Mouse (Mus musculus) adrenal gland, adult (tissue): ENCODE results near the gene Mical3.
A peak's percentile ranks its signal among the peaks of the same experiment; 100 is the strongest.

ENCODE experiments used
- DNase-seq, 2 experiments: peaks; one replicate each; pipeline ENCODE4 v3.0.0; 2022 to 2023; ENCODE audit warnings: low spot score in 1 of 2; ENCODE audit not compliant: inconsistent age in 2 of 2

Mical3 gene

DNA sequence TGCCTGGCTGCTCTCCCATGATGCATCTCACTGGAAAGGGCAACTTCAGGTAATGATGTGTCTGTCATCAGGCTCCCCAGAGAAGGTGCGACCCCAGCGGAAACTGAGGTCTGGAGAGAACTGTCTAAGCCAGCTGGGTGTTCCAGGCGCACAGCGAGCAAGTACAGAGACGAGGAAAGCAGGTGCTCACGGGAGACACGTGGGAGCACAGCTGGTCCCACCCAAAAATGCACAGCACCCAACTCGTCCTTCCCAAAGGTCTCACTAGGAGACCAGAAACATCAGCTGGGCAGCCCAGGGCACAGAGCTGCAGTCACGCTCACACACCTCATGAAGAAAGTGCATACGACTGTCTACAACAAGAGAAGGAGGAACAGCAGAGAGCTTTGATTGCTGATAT lies 43.7 kb downstream of the Mical3 start:
- DNase-seq, result peak in 1 of 2 experiments; percentile 49

DNA sequence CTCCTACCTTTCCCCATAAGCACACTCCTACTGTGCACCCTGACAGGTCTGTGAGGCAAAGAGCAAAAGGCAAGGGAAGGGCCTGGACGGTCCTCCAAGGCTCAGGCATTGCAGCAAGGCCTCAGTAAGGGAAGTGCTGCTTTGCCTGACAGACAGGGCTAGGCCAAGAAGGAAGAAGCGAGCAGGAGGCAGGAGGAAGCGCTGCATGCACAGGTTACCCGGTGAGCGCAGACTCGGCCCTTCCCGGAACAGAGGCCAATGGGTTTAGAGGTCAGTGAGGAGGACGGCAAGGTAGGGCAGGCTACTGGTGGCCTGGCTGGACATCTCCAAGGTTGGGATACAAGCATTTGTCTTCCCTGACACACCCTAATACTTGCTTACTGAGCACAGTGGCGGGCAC lies 44.6 kb downstream of the Mical3 start:
- peak in 1 of 2 experiments; percentile 31 for DNase-seq

DNA sequence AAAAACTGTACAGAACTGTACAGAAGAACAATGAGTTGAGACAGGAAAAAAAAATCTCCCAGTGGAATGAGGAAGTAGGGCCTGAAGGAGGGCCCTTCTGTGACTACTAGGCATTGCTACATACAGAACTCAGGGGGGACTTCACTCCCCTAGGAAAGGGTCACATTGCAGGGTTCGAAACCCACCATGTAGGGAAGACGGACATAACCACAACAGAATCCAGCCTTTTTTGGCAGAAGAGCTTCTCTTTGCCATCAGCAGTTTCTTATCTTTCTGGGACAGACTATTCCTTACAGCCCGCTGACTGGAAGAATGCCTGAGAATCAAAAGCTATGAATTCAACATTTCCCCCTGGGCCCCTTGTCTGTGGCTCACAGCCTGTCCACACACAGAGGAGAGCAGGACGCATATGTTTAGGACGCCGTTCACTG lies 46.7 kb downstream of the Mical3 start:
- no peak for DNase-seq

GRCm38 (mm10) chr6:121082094-121082473 lies 48.7 kb downstream of the Mical3 start:
- no peak for DNase-seq

GRCm38 (mm10) chr6:121081288-121082093 lies 49.3 kb downstream of the Mical3 start:
- DNase-seq, result peak in 1 of 2 experiments; percentile 33

- DNase-seq, result no peak
Measured at GRCm38 (mm10) chr6:121078175-121078574, 52.6 kb downstream of the Mical3 start.

DNA sequence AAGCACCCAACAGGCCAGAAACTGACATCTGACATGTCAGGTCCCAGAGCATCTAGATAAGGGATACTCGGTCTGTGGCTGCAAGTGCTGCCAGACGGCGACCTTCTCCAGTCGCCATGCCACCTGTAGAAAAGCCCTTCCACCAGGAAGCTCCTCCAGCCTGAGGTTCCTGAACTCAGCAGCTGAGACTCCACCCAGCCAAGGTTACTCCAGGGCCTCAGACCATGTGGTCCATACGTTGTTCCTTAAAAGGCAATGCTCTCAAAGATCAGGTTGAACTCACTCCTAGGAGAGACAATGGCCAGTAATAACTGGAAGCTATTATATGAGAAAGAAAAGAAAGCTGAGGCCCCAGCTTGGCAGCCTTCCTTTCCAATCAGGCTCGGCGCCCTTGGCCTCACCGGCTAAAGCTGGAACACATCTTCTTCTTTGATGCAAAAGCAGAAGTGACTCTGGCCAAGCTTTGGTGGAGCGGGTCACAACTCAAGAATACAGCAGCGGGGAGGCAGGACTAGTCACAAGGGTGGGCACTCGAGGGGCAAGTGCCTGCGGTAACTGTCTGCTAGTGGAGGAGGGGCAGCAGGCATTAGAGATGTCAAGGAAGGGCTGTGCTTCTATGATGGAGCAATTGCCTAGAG lies 53.8 kb downstream of the Mical3 start:
- peak in 1 of 2 experiments; percentile 44 for DNase-seq

- no peak for DNase-seq
Measured at GRCm38 (mm10) chr6:121075763-121076162, 55.0 kb downstream of the Mical3 start.

GRCm38 (mm10) chr6:121073312-121073711 lies 57.5 kb downstream of the Mical3 start:
- no peak for DNase-seq

DNA sequence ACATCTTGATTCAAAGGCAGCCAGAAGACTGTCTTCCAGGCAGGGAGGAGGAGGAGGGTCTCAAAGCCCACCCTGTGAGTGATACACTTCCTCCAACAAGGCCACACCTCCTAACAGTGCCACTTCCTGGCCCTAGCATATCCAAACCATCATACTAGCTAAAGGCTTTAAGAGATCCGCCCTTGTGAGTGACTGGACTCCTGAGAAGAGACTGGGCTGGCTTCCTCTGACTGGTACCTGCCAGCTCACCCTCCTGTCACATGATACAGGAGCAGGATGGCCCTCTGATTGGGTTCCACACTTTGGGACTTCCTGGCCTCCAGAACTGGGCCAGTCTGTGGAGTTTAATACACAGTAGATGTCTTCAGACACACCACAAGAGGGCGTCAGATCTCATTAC lies 58.2 kb downstream of the Mical3 start:
- no peak for DNase-seq

GRCm38 (mm10) chr6:121070584-121071230 lies 60.1 kb downstream of the Mical3 start:
- DNase-seq, result no peak

DNA sequence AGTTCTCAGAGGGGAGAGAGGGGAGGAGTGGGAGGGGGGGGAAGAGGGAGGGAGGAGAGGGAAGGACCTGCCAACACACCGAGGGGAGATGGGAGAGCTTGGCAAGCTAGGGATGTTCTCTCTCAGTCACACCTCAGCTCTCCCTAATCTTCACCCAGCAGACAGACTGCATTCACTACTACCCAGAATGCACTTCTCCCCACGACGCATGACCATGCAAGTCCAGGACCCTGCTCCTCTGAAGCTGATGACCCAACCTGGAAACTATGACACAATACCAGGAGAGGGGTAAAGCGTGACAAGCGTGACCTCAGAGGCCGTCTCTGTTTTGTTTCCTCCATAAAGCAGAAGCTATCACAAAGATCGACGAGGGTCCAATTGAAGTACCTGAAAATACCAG lies 61.6 kb downstream of the Mical3 start:
- DNase-seq, result no peak

DNA sequence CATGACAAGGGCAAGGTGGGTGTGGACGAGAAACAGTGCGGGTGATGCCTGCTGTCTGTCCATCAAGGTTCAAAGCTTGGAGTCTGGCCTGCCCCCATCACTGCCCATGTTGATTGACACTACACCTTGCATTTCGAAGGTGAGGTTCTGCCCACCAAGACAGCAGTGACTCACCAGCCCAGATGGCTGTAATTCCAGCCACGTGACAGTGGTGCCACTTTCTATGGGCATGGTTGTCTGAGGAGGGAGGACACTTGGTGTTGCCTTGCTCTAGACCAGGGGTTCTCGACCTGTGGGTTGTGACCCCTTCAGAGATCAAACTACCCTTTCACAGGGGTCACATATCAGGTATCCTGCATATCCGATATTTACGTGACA lies 62.7 kb downstream of the Mical3 start:
- DNase-seq, result no peak

DNA sequence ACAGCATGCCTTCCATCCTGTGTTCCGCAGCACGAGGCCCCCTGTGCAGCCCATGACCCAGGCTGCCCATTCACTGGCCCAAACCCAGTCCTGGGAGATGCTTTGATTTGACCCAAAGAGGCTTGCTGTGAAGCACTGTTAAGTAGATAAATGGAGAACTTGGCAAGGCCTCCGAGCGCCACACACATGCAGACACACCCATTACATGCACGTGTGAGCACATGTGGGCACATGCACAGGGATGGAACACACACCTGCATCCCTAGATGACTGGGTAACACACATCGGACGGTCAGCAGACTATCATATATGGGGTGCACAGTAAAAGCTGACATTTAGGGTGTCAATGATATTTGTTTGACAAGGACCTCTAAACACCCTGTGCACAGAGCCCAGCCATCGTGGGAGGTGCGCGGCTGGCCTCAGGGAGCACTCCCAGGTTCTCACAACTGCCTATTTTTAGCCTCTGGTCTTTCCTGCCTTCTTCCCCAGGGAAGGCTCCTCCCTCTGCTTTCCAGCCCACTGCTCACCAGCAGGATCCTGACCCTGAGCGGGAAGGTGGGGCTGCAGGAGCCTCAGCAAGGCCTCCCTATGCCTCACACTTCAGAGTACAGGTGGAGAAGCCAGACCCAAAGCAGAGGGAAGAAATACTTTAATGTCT lies 63.2 kb downstream of the Mical3 start:
- DNase-seq, result peak in 1 of 2 experiments; percentile 51

- peak; percentile 47 to 78 for DNase-seq
Measured at GRCm38 (mm10) chr6:121066761-121067160, 64.0 kb downstream of the Mical3 start.

- no peak for DNase-seq
Measured at GRCm38 (mm10) chr6:121064356-121065015, 66.3 kb downstream of the Mical3 start.

DNA sequence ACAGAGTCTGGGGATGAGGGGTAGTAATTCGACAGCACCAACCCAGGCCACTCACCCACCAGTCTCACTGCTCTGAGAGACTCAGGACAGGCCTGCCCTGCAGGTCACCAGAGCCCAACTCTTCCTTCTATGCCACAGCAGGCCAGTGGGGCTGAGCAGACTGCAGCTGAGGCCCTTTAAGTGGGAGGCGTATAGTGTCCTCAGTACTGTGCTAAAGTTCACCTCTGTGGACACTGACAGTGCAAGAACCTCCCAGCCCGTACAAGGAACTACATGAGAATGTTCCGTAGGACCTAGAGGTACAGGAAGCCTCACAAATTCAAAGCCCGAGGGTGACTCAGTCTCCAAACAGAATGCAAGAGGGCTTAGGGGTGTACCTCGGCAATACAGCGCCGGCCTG lies 67.0 kb downstream of the Mical3 start:
- DNase-seq, result no peak

DNA sequence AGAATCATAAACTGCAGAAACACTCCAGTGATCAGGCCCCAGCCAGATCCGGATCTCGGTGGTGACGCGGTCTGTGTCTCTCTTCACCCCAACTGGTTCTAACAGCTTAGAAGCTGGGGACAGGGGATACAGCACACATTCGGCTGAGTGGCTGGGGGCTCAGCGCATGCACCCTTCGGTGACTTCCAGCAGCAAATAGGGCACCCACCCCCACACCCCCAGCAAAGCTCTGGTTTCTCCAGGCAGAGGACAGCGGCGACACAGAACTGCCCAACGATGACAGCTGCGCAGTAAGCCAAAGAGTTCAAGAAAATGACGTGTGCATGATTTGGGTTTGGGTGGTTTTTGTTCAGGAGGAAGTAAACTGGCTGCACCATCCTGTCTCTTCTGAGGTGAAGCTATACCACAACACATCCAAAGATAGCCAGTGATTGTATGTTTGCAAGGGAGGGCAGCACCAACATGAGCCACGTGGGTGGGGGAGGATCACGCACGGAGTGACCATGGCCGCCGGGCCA lies 67.8 kb downstream of the Mical3 start:
- no peak for DNase-seq

GRCm38 (mm10) chr6:121058039-121058438 lies 72.8 kb downstream of the Mical3 start:
- no peak for DNase-seq

DNA sequence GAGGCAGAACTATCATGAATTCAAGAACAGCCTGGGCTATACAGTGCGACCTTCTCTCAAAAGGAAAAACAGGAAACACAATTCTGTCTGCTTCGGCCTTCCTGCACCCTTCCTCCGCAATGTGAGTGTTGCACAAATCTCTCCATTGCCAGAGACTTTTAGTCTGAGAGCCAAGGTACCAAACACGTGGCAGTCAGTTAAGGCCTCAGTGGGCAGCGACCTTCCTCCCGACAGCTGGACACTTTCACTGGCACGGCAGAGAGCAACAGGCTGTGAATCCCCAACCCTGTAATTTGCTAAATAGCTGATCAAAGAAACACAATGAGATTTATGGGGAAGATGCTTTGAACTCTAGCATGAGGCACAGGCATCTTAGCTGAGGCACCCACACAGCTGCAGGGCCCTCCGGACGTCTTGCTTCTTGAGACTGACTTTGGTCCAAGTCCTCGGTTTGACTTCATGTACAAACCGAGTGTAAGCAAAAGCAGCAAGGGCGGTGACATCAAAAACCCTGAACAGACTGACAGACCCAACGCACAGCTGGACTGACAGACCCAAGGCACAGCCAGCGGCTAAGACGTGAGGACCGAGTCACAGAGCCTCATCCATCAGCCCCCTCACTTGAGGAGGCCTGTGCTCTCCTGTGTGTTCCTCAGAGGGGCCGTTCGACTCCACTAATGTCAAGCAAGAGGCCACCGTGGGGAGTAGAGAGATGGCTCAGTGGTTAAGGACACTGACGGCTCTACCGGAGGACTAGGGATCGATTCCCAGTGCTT lies 73.4 kb downstream of the Mical3 start:
- peak in 1 of 2 experiments; percentile 68 for DNase-seq
